Mouse (Mus musculus): ENCODE results near the gene Prol1.
"Not testable (repeated sequence)": the region's sequence is repeated elsewhere in the genome, so short reads cannot be mapped to it uniquely, and the experiment has no call there.

Gene Prol1

DNA sequence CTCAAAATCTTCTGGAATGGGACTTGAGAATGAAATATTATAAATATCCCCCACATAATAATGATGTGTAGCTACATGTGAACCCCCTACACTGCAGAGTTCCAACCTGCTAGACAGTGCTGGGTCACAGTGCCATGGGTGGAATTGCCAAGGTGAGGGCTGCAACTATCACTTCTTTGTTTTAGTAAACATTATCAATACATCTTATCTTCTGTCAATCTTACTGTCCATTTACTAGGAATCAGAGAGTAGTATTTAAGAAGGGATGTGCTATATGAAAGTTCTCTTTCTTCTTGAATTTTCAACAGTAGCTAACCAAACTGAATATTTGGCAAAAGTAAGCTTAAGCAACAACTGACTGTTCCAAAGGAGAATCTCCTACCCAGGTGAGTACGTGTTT, at the start of gene Prol1:
TSS of gene Prol1 (plus strand) at position 301 of the 400 bp plus-strand sequence.
- DNase-seq (ENCODE audit: low spot score in 2 of 2) = no peak

DNA sequence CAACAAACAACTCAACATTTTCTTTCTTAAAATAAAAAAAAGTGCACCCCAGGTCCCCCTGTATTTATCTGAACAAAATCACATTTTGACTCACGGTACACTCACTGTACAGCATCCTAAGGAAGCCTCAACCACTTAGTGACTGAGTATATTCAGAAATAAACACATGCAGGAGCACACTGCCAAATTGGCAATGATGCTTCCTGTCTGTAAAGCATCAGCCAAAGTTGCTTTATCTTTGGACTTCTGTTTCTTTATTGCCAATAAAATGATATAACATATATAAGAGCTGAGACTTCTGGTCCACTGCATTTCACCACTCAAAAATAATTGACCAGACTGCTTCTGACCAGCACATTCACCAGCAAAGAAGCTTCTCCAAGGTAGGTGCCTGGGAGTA, 48.5 kb upstream of the Prol1 start, which contains the start of gene Gm7714:
TSS of gene Gm7714 (plus strand) at position 301 of the 400 bp plus-strand sequence.
- no peak for DNase-seq (ENCODE audit: low spot score in 2 of 2)

DNA sequence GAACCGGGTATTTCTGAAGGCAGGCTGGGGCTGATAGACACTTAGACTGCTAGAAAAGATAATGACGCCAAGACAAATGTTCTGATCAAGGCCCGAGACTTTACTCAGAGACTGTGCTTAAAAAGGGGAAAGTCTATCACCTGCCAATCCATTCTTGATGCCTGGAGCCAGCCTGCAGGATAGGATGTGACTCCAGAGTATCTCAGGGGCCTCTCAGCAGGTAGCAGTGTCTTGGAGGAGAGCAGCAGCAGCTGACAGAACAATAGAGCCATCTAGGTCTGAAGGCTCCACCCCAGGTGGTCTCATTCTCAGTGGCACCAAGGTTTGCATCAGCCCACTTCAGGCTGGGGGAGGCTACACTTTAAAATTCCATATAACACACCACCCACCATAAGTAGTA, 5.8 kb upstream of the Prol1 start:
- not testable (repeated sequence) for DNase-seq (ENCODE audit: low spot score in 2 of 2)

DNA sequence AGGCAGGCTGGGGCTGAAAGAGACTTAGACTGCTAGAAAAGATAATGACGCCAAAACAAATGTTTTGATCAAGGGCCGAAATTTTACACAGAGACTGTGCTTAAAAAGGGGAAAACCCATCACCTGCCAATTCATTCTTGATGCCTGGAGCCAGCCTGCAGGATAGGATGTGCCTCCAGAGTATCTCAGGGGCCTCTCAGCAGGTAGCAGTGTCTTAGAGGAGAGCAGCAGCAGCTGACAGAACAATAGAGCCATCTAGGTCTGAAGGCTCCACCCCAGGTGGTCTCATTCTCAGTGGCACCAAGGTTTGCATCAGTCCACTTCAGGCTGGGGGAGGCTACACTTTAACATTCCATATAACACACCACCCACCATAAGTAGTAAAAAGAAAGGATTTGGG, 31.4 kb downstream of the Prol1 start:
- DNase-seq (ENCODE audit: low spot score in 2 of 2) = not testable (repeated sequence)

DNA sequence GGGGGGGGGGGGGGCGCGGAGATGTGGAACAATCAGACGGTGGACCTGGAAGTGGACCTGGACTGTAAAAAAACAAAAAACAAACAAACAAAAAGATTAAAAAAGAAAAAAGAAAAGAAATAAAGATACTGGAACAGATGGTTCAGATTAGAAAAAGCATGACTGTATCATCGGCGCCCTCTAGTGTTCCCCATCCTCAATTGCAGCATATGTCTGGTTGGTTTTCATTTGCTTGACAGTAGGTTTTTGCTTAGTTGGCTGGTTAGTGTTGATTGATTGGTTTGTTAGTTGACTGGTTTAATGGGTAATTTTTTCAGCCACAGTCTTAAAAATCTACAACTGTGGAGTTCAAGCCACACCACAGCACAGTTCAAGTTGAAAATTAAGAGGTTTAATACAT, 47.7 kb downstream of the Prol1 start:
- DNase-seq (ENCODE audit: low spot score in 2 of 2) = peak in 1 of 2 experiments; percentile 2

DNA sequence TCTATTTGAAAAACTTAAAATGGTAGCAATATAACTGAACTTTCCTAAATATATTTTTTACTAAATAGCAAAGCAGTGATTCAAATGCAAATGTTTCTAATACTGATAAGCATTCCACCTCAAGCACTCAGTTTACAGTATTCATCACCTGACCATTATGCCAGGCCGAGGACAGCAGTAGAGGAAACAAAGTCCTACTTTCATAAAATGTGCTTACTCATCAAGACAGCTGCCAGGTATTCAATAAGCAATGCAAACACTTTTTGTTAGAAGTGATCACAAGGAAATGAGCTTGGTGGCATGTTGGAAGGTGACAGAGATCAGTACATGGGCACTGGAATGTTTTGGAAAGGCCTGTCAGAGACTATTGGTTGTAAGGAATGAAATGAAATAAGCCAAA, 49.8 kb downstream of the Prol1 start:
- no peak for DNase-seq (ENCODE audit: low spot score in 2 of 2)

DNA sequence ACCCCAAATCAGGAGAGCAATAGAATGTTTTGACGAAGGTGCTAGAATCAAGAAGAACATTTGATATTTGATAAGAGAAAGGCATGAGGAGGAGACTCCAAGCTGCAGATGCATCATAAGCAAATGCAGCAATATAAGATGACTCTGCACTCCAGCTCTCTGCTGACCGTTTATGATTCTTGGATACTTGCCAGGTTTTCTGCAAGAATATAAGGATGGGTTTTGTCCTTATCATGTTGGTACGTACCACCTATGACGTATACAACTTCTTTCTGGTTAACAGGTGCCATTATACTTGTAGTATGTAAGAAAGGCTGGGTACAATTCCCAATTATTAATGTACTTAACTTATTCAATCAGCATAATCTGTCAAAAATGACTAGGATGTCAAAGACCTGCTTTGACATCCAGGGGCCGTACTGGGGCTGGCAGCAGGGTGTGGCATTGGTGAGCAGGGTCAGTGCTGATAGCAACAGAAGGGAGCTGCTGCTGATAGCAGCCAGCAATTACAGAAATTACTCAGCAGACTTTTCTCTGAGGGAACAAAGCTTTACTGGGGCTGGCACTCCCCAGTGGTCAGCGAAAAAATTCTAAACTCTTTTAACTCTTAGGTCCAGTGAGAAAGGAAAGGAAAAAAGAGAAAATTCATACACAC, 53.6 kb downstream of the Prol1 start:
- DNase-seq (ENCODE audit: low spot score in 2 of 2) = no peak

DNA sequence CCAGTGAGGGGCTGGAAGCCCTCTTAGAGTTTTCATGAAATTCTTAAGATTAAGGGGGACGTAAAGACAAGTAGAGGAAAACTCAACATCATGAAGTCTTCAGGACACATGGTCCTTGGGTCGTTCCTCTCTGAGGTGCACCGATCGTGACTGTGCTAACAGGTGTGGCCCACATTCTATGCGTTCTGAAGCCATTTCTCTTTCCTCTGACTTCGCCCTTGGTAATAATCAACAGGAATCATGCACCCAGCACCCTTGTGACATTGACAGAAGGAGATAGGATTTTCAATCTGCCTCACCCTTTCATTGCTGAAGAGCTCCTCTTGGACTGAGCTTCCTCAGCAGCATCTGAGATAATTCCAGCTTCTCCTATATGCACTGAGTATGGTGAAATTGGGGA, 55.5 kb downstream of the Prol1 start:
- no peak for DNase-seq (ENCODE audit: low spot score in 2 of 2)

DNA sequence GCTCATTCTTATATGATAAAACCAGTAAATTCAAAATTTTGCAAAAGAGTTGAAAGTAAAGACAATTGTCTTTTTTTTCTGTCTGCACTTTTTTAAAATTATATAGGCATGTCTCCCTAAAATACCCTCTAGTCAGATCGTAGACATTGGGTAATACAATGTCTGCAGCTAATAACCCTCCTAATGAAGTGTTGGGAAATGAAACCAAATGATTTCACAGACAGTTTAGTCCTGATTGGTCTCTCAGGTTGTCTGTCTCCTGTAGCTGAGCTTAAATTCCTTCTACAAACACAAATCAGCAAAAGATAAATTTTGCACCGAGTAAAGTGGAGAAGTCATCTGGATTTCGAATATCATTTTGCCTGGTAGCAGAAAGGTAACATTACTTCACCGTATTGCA, 58.7 kb downstream of the Prol1 start, which contains the start of gene Amtn:
TSS of gene Amtn (plus strand) at position 301 of the 400 bp plus-strand sequence.
- DNase-seq (ENCODE audit: low spot score in 2 of 2) = no peak

All from urinary bladder, adult 18-20 months (tissue).